Mouse (Mus musculus): ENCODE measurements around the gene Hoxa7. TPM values are rescaled to one million over a fixed set of nuclear protein-coding genes. Genes with fewer than 3 reads are reported as not detected.

The Hoxa7 gene
- total and polyA plus RNA-seq, 3 experiments = 0.17 TPM; not detected in 2

- H3K27me3 ChIP-seq (ENCODE audit: control insufficient read depth in 1 of 2, insufficient read depth in 2 of 2, low read length in 2 of 2) = no peaks in the 10 kb centered on the region
- no peaks in the 10 kb centered on the region for H3K79me2 ChIP-seq (ENCODE audit: control insufficient read depth, insufficient read depth, low read length, poor library complexity)
- DNase-seq (ENCODE audit: low read depth, low spot score) = no peak
- H3K4me1 ChIP-seq (ENCODE audit: control insufficient read depth in 1 of 2, insufficient read depth in 2 of 2, low read length in 2 of 2) = no peaks in the 10 kb centered on the region
- H3K9ac ChIP-seq (ENCODE audit: control insufficient read depth, low read depth, low read length, poor library complexity, severe bottlenecking) = no peak overlapping the region
- TF ChIP-seq TCF12 (IDR thresholded peaks at IDR 0.05; ENCODE audit: low read depth, low read length) (no peak), ZNF384 (IDR thresholded peaks at IDR 0.05; ENCODE audit: low read depth, low read length) (no peak), MAFK (IDR thresholded peaks at IDR 0.05; ENCODE audit: borderline replicate concordance, low read depth, low read length) (no peak), TBP (IDR thresholded peaks at IDR 0.05; ENCODE audit: low read depth, low read length) (no peak), EP300 (IDR thresholded peaks at IDR 0.05; ENCODE audit: low read depth in 1 of 2, low read length in 2 of 2) (no peak)
- H3K27ac ChIP-seq (ENCODE audit: control insufficient read depth, low read depth, low read length) = no peak overlapping the region
- H3K9me3 ChIP-seq (replicated peaks; ENCODE audit: insufficient read depth, low read length) = no peaks in the 10 kb centered on the region
- H3K36me3 ChIP-seq (ENCODE audit: control insufficient read depth in 1 of 2, insufficient read depth in 2 of 2, low read length in 2 of 2) = no peaks in the 10 kb centered on the region
- no peak overlapping the region for H3K4me3 ChIP-seq (ENCODE audit: control insufficient read depth in 1 of 2, insufficient read depth in 1 of 2, low read depth in 2 of 2, low read length in 2 of 2)
Measured at GRCm38 (mm10) chr6:52165441-52166370, 55.9 kb downstream of the Hoxa7 start.

GRCm38 (mm10) chr6:52164626-52165440 lies 56.8 kb downstream of the Hoxa7 start, which contains the start of gene Hoxa2:
Gene Hoxa2 (minus strand): TSS chr6:52164831.
- Histone ChIP-seq H3K4me3 (ENCODE audit: control insufficient read depth in 1 of 2, insufficient read depth in 1 of 2, low read depth in 2 of 2, low read length in 2 of 2) (no peak within 1 kb of the TSS), H3K27ac (ENCODE audit: control insufficient read depth, low read depth, low read length) (no peak within 1 kb of the TSS)
- TF ChIP-seq TCF12 (IDR thresholded peaks at IDR 0.05; ENCODE audit: low read depth, low read length) (no peak), HCFC1 (IDR thresholded peaks at IDR 0.05; ENCODE audit: low read depth, low read length) (no peak), GATA1 (IDR thresholded peaks at IDR 0.05; ENCODE audit: low read depth, low read length) (no peak), EP300 (IDR thresholded peaks at IDR 0.05; ENCODE audit: low read depth in 1 of 2, low read length in 2 of 2) (no peak), GABPA (IDR thresholded peaks at IDR 0.05; ENCODE audit: low read depth, low read length) (no peak), CHD2 (IDR thresholded peaks at IDR 0.05; ENCODE audit: low read length) (no peak), POLR2AphosphoS5 (IDR thresholded peaks at IDR 0.05; ENCODE audit: borderline replicate concordance, low read depth, low read length) (no peak), ZMIZ1 (IDR thresholded peaks at IDR 0.05; ENCODE audit: low read depth, low read length) (no peak), USF2 (IDR thresholded peaks at IDR 0.05; ENCODE audit: borderline replicate concordance in 1 of 2, insufficient read depth in 1 of 2, low read depth in 1 of 2, low read length in 2 of 2) (no peak), MYB (IDR thresholded peaks at IDR 0.05; ENCODE audit: low read depth, low read length) (no peak), BHLHE40 (IDR thresholded peaks at IDR 0.05; ENCODE audit: borderline replicate concordance, low read depth, low read length) (no peak), ELF1 (IDR thresholded peaks at IDR 0.05; ENCODE audit: low read depth, low read length) (no peak)

More at GRCm38 (mm10) chr6:52164626-52165440, 56.8 kb downstream of the Hoxa7 start, which contains the start of gene Hoxa2:
- no peak for DNase-seq (ENCODE audit: low read depth, low spot score)
- Histone ChIP-seq H3K9ac (ENCODE audit: control insufficient read depth, low read depth, low read length, poor library complexity, severe bottlenecking) (no peak within 1 kb of the TSS), H3K79me2 (ENCODE audit: control insufficient read depth, insufficient read depth, low read length, poor library complexity) (no peaks in the 10 kb centered on the region), H3K27me3 (ENCODE audit: control insufficient read depth in 1 of 2, insufficient read depth in 2 of 2, low read length in 2 of 2) (no peaks in the 10 kb centered on the region), H3K4me1 (ENCODE audit: control insufficient read depth in 1 of 2, insufficient read depth in 2 of 2, low read length in 2 of 2) (no peaks in the 10 kb centered on the region), H3K9me3 (replicated peaks; ENCODE audit: insufficient read depth, low read length) (no peaks in the 10 kb centered on the region), H3K36me3 (ENCODE audit: control insufficient read depth in 1 of 2, insufficient read depth in 2 of 2, low read length in 2 of 2) (no peaks in the 10 kb centered on the region)

Other genes with a start within 250 kb of the Hoxa7 start
- 17.7 and 17.8 TPM in 2 replicates for gene Skap2, start 209.3 kb downstream of the Hoxa7 start, total RNA-seq (2012; rRNA removed)
- 10 to 100 TPM in 1 of 2 experiments, not detected in 1; 31.3 TPM for gene Skap2, start 209.3 kb downstream of the Hoxa7 start, polyA plus RNA-seq (2012; ENCODE audit: insufficient read depth in 1 of 2, insufficient read length in 2 of 2, low read depth in 1 of 2, low replicate concordance in 2 of 2, missing spikeins in 1 of 2)
- gene Hoxa1, start 63.5 kb downstream of the Hoxa7 start, total RNA-seq (2012; rRNA removed) = not detected in 2 replicates
- gene Hoxa1, start 63.5 kb downstream of the Hoxa7 start, polyA plus RNA-seq (2012; ENCODE audit: insufficient read depth in 1 of 2, insufficient read length in 2 of 2, low read depth in 1 of 2, low replicate concordance in 2 of 2, missing spikeins in 1 of 2) = not detected
- gene Hoxa2, start 57.0 kb downstream of the Hoxa7 start, total RNA-seq (2012; rRNA removed) = not detected in 2 replicates
- not detected for gene Hoxa2, start 57.0 kb downstream of the Hoxa7 start, polyA plus RNA-seq (2012; ENCODE audit: insufficient read depth in 1 of 2, insufficient read length in 2 of 2, low read depth in 1 of 2, low replicate concordance in 2 of 2, missing spikeins in 1 of 2)
- not detected in 2 replicates for gene 5730596B20Rik, start 44.4 kb downstream of the Hoxa7 start, total RNA-seq (2012; rRNA removed)
- not detected for gene 5730596B20Rik, start 44.4 kb downstream of the Hoxa7 start, polyA plus RNA-seq (2012; ENCODE audit: insufficient read depth in 1 of 2, insufficient read length in 2 of 2, low read depth in 1 of 2, low replicate concordance in 2 of 2, missing spikeins in 1 of 2)
- not detected in 2 replicates for gene Hoxa4, start 30.1 kb downstream of the Hoxa7 start, total RNA-seq (2012; rRNA removed)
- not detected for gene Hoxa4, start 30.1 kb downstream of the Hoxa7 start, polyA plus RNA-seq (2012; ENCODE audit: insufficient read depth in 1 of 2, insufficient read length in 2 of 2, low read depth in 1 of 2, low replicate concordance in 2 of 2, missing spikeins in 1 of 2)
- gene Hoxa5, start 17.3 kb downstream of the Hoxa7 start, total RNA-seq (2012; rRNA removed) = not detected in 2 replicates
- not detected for gene Hoxa5, start 17.3 kb downstream of the Hoxa7 start, polyA plus RNA-seq (2012; ENCODE audit: insufficient read depth in 1 of 2, insufficient read length in 2 of 2, low read depth in 1 of 2, low replicate concordance in 2 of 2, missing spikeins in 1 of 2)
- gene Hoxa6, start 13.1 kb downstream of the Hoxa7 start, total RNA-seq (2012; rRNA removed) = not detected in 2 replicates
- not detected for gene Hoxa6, start 13.1 kb downstream of the Hoxa7 start, polyA plus RNA-seq (2012; ENCODE audit: insufficient read depth in 1 of 2, insufficient read length in 2 of 2, low read depth in 1 of 2, low replicate concordance in 2 of 2, missing spikeins in 1 of 2)
- gene Hoxa3, start 8.5 kb downstream of the Hoxa7 start, total RNA-seq (2012; rRNA removed) = not detected in 2 replicates
- gene Hoxa3, start 8.5 kb downstream of the Hoxa7 start, polyA plus RNA-seq (2012; ENCODE audit: insufficient read depth in 1 of 2, insufficient read length in 2 of 2, low read depth in 1 of 2, low replicate concordance in 2 of 2, missing spikeins in 1 of 2) = not detected
- not detected in 2 replicates for gene Gm28308, start 8.5 kb downstream of the Hoxa7 start, total RNA-seq (2012; rRNA removed)
- not detected for gene Gm28308, start 8.5 kb downstream of the Hoxa7 start, polyA plus RNA-seq (2012; ENCODE audit: insufficient read depth in 1 of 2, insufficient read length in 2 of 2, low read depth in 1 of 2, low replicate concordance in 2 of 2, missing spikeins in 1 of 2)
- not detected in 2 replicates for gene Hoxa9, start 9.2 kb upstream of the Hoxa7 start, total RNA-seq (2012; rRNA removed)
- not detected for gene Hoxa9, start 9.2 kb upstream of the Hoxa7 start, polyA plus RNA-seq (2012; ENCODE audit: insufficient read depth in 1 of 2, insufficient read length in 2 of 2, low read depth in 1 of 2, low replicate concordance in 2 of 2, missing spikeins in 1 of 2)
- not detected in 2 replicates for gene Hoxa10, start 19.0 kb upstream of the Hoxa7 start, total RNA-seq (2012; rRNA removed)
- not detected for gene Hoxa10, start 19.0 kb upstream of the Hoxa7 start, polyA plus RNA-seq (2012; ENCODE audit: insufficient read depth in 1 of 2, insufficient read length in 2 of 2, low read depth in 1 of 2, low replicate concordance in 2 of 2, missing spikeins in 1 of 2)
- not detected in 2 replicates for gene Hoxa11, start 24.0 kb upstream of the Hoxa7 start, total RNA-seq (2012; rRNA removed)
- not detected for gene Hoxa11, start 24.0 kb upstream of the Hoxa7 start, polyA plus RNA-seq (2012; ENCODE audit: insufficient read depth in 1 of 2, insufficient read length in 2 of 2, low read depth in 1 of 2, low replicate concordance in 2 of 2, missing spikeins in 1 of 2)
- not detected in 2 replicates for gene Hoxa13, start 39.0 kb upstream of the Hoxa7 start, total RNA-seq (2012; rRNA removed)
- not detected for gene Hoxa13, start 39.0 kb upstream of the Hoxa7 start, polyA plus RNA-seq (2012; ENCODE audit: insufficient read depth in 1 of 2, insufficient read length in 2 of 2, low read depth in 1 of 2, low replicate concordance in 2 of 2, missing spikeins in 1 of 2)
- gene Evx1, start 91.6 kb upstream of the Hoxa7 start, total RNA-seq (2012; rRNA removed) = not detected in 2 replicates
- gene Evx1, start 91.6 kb upstream of the Hoxa7 start, polyA plus RNA-seq (2012; ENCODE audit: insufficient read depth in 1 of 2, insufficient read length in 2 of 2, low read depth in 1 of 2, low replicate concordance in 2 of 2, missing spikeins in 1 of 2) = not detected